Mouse (Mus musculus): ENCODE results near the gene Rapsn. TPM values are rescaled to one million over a fixed set of nuclear protein-coding genes. Genes with fewer than 3 reads are reported as not detected.

The Rapsn gene
- total and polyA plus RNA-seq, 2 experiments from 2014 or later = 1.2 to 2.4 TPM

GRCm38 (mm10) chr2:91084179-91084820, 48.9 kb downstream of the Rapsn start:
- Histone ChIP-seq H3K27ac (ENCODE audit: low read depth, low read length) (no peak overlapping the region), H3K9ac (replicated peaks; ENCODE audit: low read length, poor library complexity, severe bottlenecking) (no peak overlapping the region), H3K27me3 (ENCODE audit: insufficient read depth, low read length) (no peaks in the 10 kb centered on the region), H3K9me3 (ENCODE audit: low read length) (no peaks in the 10 kb centered on the region), H3K4me2 (ENCODE audit: low read depth, low read length, poor library complexity, severe bottlenecking) (no peak overlapping the region), H3K4me3 (ENCODE audit: low read depth, low read length) (no peak overlapping the region), H3K36me3 (ENCODE audit: insufficient read depth, low read length) (no peaks in the 10 kb centered on the region), H3K4me1 (ENCODE audit: insufficient read depth, low read length) (no peaks in the 10 kb centered on the region)
- no peak for ATAC-seq (ENCODE audit: low FRiP score)
- TF ChIP-seq CTCF (IDR thresholded peaks at IDR 0.05) = no peak
- no peak for DNase-seq (ENCODE audit: low spot score)
- 86% methylated on average over 15 of the region's 15 CpGs for WGBS

- WGBS = 87% methylated on average over 14 of the region's 14 CpGs
- Histone ChIP-seq H3K4me3 (ENCODE audit: low read depth, low read length) (no peak overlapping the region), H3K36me3 (ENCODE audit: insufficient read depth, low read length) (no peaks in the 10 kb centered on the region), H3K9ac (replicated peaks; ENCODE audit: low read length, poor library complexity, severe bottlenecking) (no peak overlapping the region), H3K4me1 (ENCODE audit: insufficient read depth, low read length) (no peaks in the 10 kb centered on the region), H3K27me3 (ENCODE audit: insufficient read depth, low read length) (no peaks in the 10 kb centered on the region), H3K4me2 (ENCODE audit: low read depth, low read length, poor library complexity, severe bottlenecking) (no peak overlapping the region), H3K27ac (ENCODE audit: low read depth, low read length) (no peak overlapping the region), H3K9me3 (ENCODE audit: low read length) (no peaks in the 10 kb centered on the region)
- DNase-seq (ENCODE audit: low spot score) (no peak), ATAC-seq (ENCODE audit: low FRiP score) (no peak)
- TF ChIP-seq CTCF (IDR thresholded peaks at IDR 0.05) = no peak
These were observed 50.3 kb downstream of the Rapsn start for GRCm38 (mm10) chr2:91085494-91086391.

DNA sequence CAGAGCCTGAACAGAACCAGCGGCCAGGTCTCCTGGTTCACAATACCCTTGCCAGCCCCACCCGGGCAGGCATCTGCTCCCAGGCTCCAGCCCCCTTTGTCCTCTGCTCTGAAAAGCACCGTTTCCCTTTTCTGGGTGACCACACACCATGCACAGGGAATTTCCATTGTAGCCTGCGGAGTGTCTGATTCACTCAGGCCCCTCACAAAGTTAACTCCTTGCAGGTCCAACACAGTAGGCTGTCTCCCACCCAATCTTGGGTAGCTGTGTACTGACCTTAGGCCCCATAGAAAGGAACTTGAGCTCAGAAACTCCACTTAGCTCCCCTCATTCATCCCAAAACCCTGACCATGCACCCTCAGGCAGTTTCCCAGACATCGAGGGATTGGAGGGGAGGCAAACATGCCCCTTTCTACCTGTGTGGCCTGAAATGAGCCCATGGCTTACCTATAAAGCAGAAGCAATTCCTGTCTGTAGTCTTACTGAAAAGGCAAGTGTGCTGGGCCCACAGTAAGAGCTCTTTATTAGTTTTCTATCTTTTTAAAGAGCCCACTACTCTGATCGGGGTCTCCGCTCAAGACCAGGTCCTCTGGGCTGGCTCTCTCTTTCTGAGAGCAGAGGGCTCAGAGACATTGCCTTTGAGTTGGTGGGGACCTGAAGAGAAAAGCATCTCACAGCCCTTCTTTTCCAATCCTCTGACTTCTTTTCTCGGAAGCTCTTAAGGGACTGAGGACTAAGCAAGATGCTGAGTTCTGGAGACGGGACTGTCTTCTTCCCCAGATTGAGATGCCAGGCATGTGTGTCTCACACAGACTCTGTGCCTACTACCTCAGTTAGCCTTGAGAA, 51.2 kb downstream of the Rapsn start:
- no peak overlapping the region for H3K4me3 ChIP-seq (ENCODE audit: low read depth, low read length)
- no peak for ATAC-seq (ENCODE audit: low FRiP score)
- no peaks in the 10 kb centered on the region for H3K27me3 ChIP-seq (ENCODE audit: insufficient read depth, low read length)
- DNase-seq (ENCODE audit: low spot score) = no peak
- no peaks in the 10 kb centered on the region for H3K4me1 ChIP-seq (ENCODE audit: insufficient read depth, low read length)
- 63% methylated on average over 9 of the region's 9 CpGs for WGBS
- no peaks in the 10 kb centered on the region for H3K36me3 ChIP-seq (ENCODE audit: insufficient read depth, low read length)
- no peak overlapping the region for H3K27ac ChIP-seq (ENCODE audit: low read depth, low read length)
- H3K4me2 ChIP-seq (ENCODE audit: low read depth, low read length, poor library complexity, severe bottlenecking) = no peak overlapping the region
- no peaks in the 10 kb centered on the region for H3K9me3 ChIP-seq (ENCODE audit: low read length)
- H3K9ac ChIP-seq (replicated peaks; ENCODE audit: low read length, poor library complexity, severe bottlenecking) = no peak overlapping the region
- no peak for TF ChIP-seq CTCF (IDR thresholded peaks at IDR 0.05)

- Histone ChIP-seq H3K36me3 (ENCODE audit: insufficient read depth, low read length) (no peaks in the 10 kb centered on the region), H3K9me3 (ENCODE audit: low read length) (no peaks in the 10 kb centered on the region), H3K4me1 (ENCODE audit: insufficient read depth, low read length) (no peaks in the 10 kb centered on the region), H3K4me2 (ENCODE audit: low read depth, low read length, poor library complexity, severe bottlenecking) (no peak overlapping the region), H3K27me3 (ENCODE audit: insufficient read depth, low read length) (no peaks in the 10 kb centered on the region), H3K9ac (replicated peaks; ENCODE audit: low read length, poor library complexity, severe bottlenecking) (no peak overlapping the region), H3K4me3 (ENCODE audit: low read depth, low read length) (no peak overlapping the region), H3K27ac (ENCODE audit: low read depth, low read length) (no peak overlapping the region)
- TF ChIP-seq CTCF (IDR thresholded peaks at IDR 0.05) = no peak
- no peak for DNase-seq (ENCODE audit: low spot score)
- no peak for ATAC-seq (ENCODE audit: low FRiP score)
- WGBS = 90% methylated on average over 9 of the region's 9 CpGs
These were observed 52.0 kb downstream of the Rapsn start for GRCm38 (mm10) chr2:91087453-91087852.

GRCm38 (mm10) chr2:91088987-91089386, 53.6 kb downstream of the Rapsn start:
- WGBS = 81% methylated on average over 9 of the region's 9 CpGs
- no peak for TF ChIP-seq CTCF (IDR thresholded peaks at IDR 0.05)

More at GRCm38 (mm10) chr2:91088987-91089386, 53.6 kb downstream of the Rapsn start:
- H3K9ac ChIP-seq (replicated peaks; ENCODE audit: low read length, poor library complexity, severe bottlenecking) = no peak overlapping the region
- ATAC-seq (ENCODE audit: low FRiP score) (no peak), DNase-seq (ENCODE audit: low spot score) (no peak)
- no peak overlapping the region for H3K27ac ChIP-seq (ENCODE audit: low read depth, low read length)
- H3K36me3 ChIP-seq (ENCODE audit: insufficient read depth, low read length) = no peaks in the 10 kb centered on the region
- no peaks in the 10 kb centered on the region for H3K27me3 ChIP-seq (ENCODE audit: insufficient read depth, low read length)
- H3K4me1 ChIP-seq (ENCODE audit: insufficient read depth, low read length) = no peaks in the 10 kb centered on the region
- no peak overlapping the region for H3K4me2 ChIP-seq (ENCODE audit: low read depth, low read length, poor library complexity, severe bottlenecking)
- no peaks in the 10 kb centered on the region for H3K9me3 ChIP-seq (ENCODE audit: low read length)
- no peak overlapping the region for H3K4me3 ChIP-seq (ENCODE audit: low read depth, low read length)
